Mouse (Mus musculus) neural tube, embryonic 11.5 days (tissue): ENCODE data around the gene Znhit6. TPM values are rescaled to one million over a fixed set of nuclear protein-coding genes. Genes with fewer than 3 reads are reported as not detected.

Experiments used
- ATAC-seq: fragments of 200-750 bp; cut with Nextera tagmentation; 2 replicates; pipeline ENCODE4 v1.8.0; 2017; ENCODE audit warnings: moderate number of reproducible peaks, mild to moderate bottlenecking, moderate TSS enrichment, moderate library complexity; ENCODE audit not compliant: insufficient read depth, low FRiP score, low TSS enrichment
- DNase-seq: peaks from one replicate; pipeline ENCODE4 v3.0.0-alpha.2; 2015; ENCODE audit warnings: low spot score
- H3K27ac ChIP-seq: fragments of 300-500 bp; sonication (generic); 2 replicates; pipeline ENCODE4 v1.5.1; 2014; ENCODE audit warnings: low read depth, mild to moderate bottlenecking, low read length
- H3K27me3 ChIP-seq: fragments of 300-500 bp; sonication (generic); 2 replicates; pipeline ENCODE4 v1.6.1; 2014; ENCODE audit warnings: mild to moderate bottlenecking, low read length, mixed read lengths; ENCODE audit not compliant: control insufficient read depth, insufficient read depth
- H3K36me3 ChIP-seq: fragments of 300-500 bp; sonication (generic); 2 replicates; pipeline ENCODE4 v1.6.1; 2014; ENCODE audit warnings: mild to moderate bottlenecking, low read length, moderate library complexity, mixed read lengths; ENCODE audit not compliant: control insufficient read depth, insufficient read depth
- H3K4me1 ChIP-seq: fragments of 300-500 bp; sonication (generic); 2 replicates; pipeline ENCODE4 v1.6.1; 2014; ENCODE audit warnings: low read length, mixed read lengths; ENCODE audit not compliant: control insufficient read depth, insufficient read depth
- H3K4me2 ChIP-seq: fragments of 300-500 bp; sonication (generic); 2 replicates; pipeline ENCODE4 v1.6.1; 2014; ENCODE audit warnings: low read depth, mild to moderate bottlenecking, moderate library complexity
- H3K4me3 ChIP-seq: fragments of 300-500 bp; sonication (generic); 2 replicates; pipeline ENCODE4 v1.5.1; 2014; ENCODE audit warnings: low read depth, low read length
- H3K9ac ChIP-seq: fragments of 300-500 bp; sonication (generic); 2 replicates; pipeline ENCODE4 v1.6.1; 2014; ENCODE audit warnings: mild to moderate bottlenecking, low read length
- H3K9me3 ChIP-seq: fragments of 300-500 bp; sonication (generic); 2 replicates; pipeline ENCODE4 v1.6.1; 2016; ENCODE audit warnings: low read length; ENCODE audit not compliant: control insufficient read depth
- WGBS: fragments of 180-500 bp; shearing (Covaris S2); extraction: QIAGEN DNeasy Blood & Tissue Kit; methylation state at CpG from one replicate; pipeline ENCODE4 v1.1.7; 2014; 5-methylcytosine and 5-hydroxymethylcytosine counted together
- polyA plus RNA-seq: library from polyadenylated mRNA; unstranded; fragments of >200 nt; fragmentation: Nextera tagmentation; extraction: Ambion mirVana; gene quantifications from 2 replicates; pipeline ENCODE4 v1.2.1, GENCODE M21; 2014

Gene Znhit6
- polyA plus RNA-seq, 1 experiment from 2014 or later = 33.4 TPM

DNA sequence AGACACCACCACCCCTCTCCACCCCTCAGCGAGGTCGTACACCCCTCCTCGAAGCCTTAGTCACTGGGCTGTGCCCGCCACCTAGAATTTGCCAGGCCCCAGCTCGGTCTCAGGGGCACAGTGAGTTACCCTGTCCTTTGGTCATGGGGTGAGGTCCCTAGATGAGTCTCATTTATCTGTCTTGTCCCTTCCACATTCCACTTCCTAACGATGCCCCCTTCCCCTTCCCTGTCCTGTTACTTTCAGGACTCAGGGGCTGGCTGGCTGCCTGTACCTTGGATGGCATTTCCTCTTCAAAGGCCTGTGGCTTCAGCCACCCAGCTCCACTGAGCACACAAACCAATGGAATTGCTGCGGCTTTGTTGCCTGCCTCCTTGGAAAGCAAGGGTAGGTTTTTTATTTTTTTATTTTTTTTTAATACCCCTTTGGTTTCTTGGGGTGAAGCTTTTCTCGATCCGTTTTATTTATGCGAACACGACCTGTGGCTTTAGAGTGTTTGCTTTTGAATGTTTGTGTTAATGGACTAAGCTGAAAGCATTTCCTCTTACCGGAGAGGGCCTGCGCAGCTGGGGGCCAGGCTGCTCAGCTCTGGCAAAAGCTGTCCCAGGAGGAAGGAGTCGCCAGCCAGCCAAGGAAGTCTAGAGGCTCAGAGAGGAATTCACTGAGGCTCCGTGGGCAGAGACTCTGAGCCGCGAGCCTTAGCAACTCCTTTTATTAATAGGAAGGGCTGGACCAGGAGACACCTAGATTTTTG lies 38.5 kb downstream of the Znhit6 start:
- peak; percentile 41 for DNase-seq

DNA sequence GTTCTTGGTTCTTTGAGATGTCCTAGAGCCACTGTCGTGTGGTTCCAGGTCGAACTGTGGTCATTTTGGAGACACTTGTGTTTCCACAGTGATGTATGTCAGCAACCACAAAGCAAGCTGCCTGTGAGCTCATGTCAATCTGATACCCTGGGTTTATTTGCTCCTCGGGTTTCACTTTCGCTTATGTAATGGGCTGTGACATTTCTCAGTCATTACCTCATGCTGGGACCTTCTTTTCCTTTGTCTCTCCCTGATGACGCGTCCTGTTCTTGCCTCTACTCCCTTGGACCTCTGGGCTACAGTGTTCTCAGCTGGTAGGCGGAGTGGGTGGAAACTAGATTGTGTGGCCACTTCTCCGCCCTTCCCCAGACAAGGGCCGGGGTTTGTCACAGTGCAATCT lies 42.3 kb downstream of the Znhit6 start:
- Histone ChIP-seq H3K27me3 (no peaks in the 10 kb centered on the region), H3K36me3 (no peaks in the 10 kb centered on the region), H3K9me3 (no peaks in the 10 kb centered on the region), H3K4me2 (no peak overlapping the region), H3K9ac (no peak overlapping the region), H3K4me3 (no peak overlapping the region), H3K4me1 (peaks cover 4% of the 10 kb centered on the region; the same call in 1 of the 2 replicates), H3K27ac (no peak overlapping the region)
- WGBS = 72% methylated on average over 9 of the region's 9 CpGs
- DNase-seq (no peak), ATAC-seq (no peak)

More for the DNA sequence above, 38.5 kb downstream of the Znhit6 start:
- no peak for ATAC-seq
- Histone ChIP-seq H3K36me3 (no peaks in the 10 kb centered on the region), H3K4me1 (0 out of 2 replicates have a peak, but pooled peaks cover 4% of the 10 kb centered on the region), H3K4me3 (no peak overlapping the region), H3K27ac (0 out of 2 replicates have a peak overlapping the region, but pooled peaks have one; percentile 7), H3K27me3 (no peaks in the 10 kb centered on the region), H3K9me3 (no peaks in the 10 kb centered on the region), H3K9ac (0 out of 2 replicates have a peak overlapping the region, but pooled peaks have one; percentile 22), H3K4me2 (no peak overlapping the region)
- WGBS = 18% methylated on average over 17 of the region's 17 CpGs

GRCm38 (mm10) chr3:145619621-145620365 lies 43.8 kb downstream of the Znhit6 start:
- ATAC-seq = no peak

DNA sequence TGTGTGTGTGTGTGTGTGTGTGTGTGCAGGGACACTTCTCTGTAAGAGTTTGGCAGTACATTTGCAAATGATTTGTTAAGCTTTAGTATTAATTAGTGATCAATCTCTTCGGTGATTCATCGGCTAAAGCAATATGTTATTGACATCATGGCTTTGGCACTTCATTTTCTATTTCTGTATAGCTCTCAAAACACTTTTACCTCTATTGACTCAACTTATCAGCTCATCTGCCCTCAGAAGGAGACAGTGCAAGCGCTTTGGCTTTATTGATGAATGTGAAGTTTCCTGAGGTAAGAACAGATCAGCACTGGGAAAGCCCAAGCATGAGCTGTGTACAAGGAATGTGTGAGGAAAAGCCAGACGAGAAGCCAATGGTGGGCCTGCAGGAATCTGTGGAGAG lies 45.2 kb downstream of the Znhit6 start:
- 87% methylated on average over 4 of the region's 4 CpGs for WGBS
- Histone ChIP-seq H3K27me3 (no peaks in the 10 kb centered on the region), H3K9me3 (no peaks in the 10 kb centered on the region), H3K36me3 (no peaks in the 10 kb centered on the region), H3K27ac (no peak overlapping the region), H3K4me3 (no peak overlapping the region), H3K9ac (no peak overlapping the region), H3K4me2 (no peak overlapping the region), H3K4me1 (no peaks in the 10 kb centered on the region; the same call in 1 of the 2 replicates)
- DNase-seq = no peak
- ATAC-seq = no peak

More at GRCm38 (mm10) chr3:145619621-145620365, 43.8 kb downstream of the Znhit6 start:
- Histone ChIP-seq H3K9ac (no peak overlapping the region), H3K4me3 (no peak overlapping the region), H3K27me3 (no peaks in the 10 kb centered on the region), H3K4me2 (no peak overlapping the region), H3K9me3 (no peaks in the 10 kb centered on the region), H3K27ac (no peak overlapping the region), H3K4me1 (peaks cover 3% of the 10 kb centered on the region; the same call in 1 of the 2 replicates), H3K36me3 (no peaks in the 10 kb centered on the region)
- DNase-seq = no peak
- 89% methylated on average over 17 of the region's 17 CpGs for WGBS

GRCm38 (mm10) chr3:145623047-145623446 lies 47.0 kb downstream of the Znhit6 start:
- Histone ChIP-seq H3K4me2 (no peak overlapping the region), H3K9ac (no peak overlapping the region), H3K36me3 (no peaks in the 10 kb centered on the region), H3K27ac (no peak overlapping the region), H3K27me3 (no peaks in the 10 kb centered on the region), H3K4me3 (no peak overlapping the region), H3K9me3 (no peaks in the 10 kb centered on the region), H3K4me1 (no peaks in the 10 kb centered on the region; the same call in 1 of the 2 replicates)
- ATAC-seq (peak; percentile 80), DNase-seq (peak; percentile 38)
- whole genome bisulfite sequencing = 61% methylated on average over 12 of the region's 12 CpGs

- Histone ChIP-seq H3K9me3 (no peaks in the 10 kb centered on the region), H3K4me2 (no peak overlapping the region), H3K9ac (no peak overlapping the region), H3K4me1 (no peaks in the 10 kb centered on the region; the same call in 1 of the 2 replicates), H3K27ac (no peak overlapping the region), H3K4me3 (no peak overlapping the region), H3K36me3 (no peaks in the 10 kb centered on the region), H3K27me3 (no peaks in the 10 kb centered on the region)
- DNase-seq = no peak
- no peak for ATAC-seq
- WGBS = 96% methylated on average over 4 of the region's 4 CpGs
Observed at GRCm38 (mm10) chr3:145624786-145625185, 48.8 kb downstream of the Znhit6 start.

DNA sequence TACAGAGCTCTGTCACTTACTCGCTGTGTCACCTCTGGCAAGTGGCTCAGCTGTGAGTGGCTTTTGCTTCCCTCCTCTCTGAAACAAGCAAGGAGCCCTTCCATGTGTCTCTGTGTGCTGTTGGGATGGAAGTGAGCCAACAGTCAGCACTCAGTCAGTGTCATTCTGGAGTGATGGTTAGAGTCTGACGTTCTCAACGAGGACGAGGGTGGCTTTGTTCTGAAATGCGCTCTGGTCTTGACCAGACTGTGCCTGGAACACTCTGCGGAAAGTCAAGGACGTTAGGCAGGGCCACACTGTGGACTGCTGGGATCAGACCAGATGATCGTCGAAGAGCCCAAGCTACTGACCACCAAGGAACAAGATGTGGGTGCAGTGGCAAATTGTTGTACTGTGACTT lies 49.5 kb downstream of the Znhit6 start:
- H3K9ac ChIP-seq = no peak overlapping the region
- H3K9me3 ChIP-seq = no peaks in the 10 kb centered on the region
- 86% methylated on average over 9 of the region's 9 CpGs for WGBS
- no peaks in the 10 kb centered on the region for H3K27me3 ChIP-seq
- ATAC-seq (no peak), DNase-seq (no peak)
- H3K36me3 ChIP-seq = no peaks in the 10 kb centered on the region
- no peaks in the 10 kb centered on the region; the same call in 1 of the 2 replicates for H3K4me1 ChIP-seq
- no peak overlapping the region for H3K27ac ChIP-seq
- H3K4me2 ChIP-seq = no peak overlapping the region
- H3K4me3 ChIP-seq = no peak overlapping the region

GRCm38 (mm10) chr3:145626063-145626462 lies 50.1 kb downstream of the Znhit6 start:
- Histone ChIP-seq H3K4me2 (no peak overlapping the region), H3K27me3 (no peaks in the 10 kb centered on the region), H3K4me1 (no peaks in the 10 kb centered on the region; the same call in 1 of the 2 replicates), H3K9me3 (no peaks in the 10 kb centered on the region), H3K4me3 (no peak overlapping the region), H3K9ac (no peak overlapping the region), H3K36me3 (no peaks in the 10 kb centered on the region), H3K27ac (no peak overlapping the region)
- 86% methylated on average over 1 of the region's 1 CpGs for WGBS
- ATAC-seq (no peak), DNase-seq (no peak)
